Mouse (Mus musculus): Measurements from ENCODE around the gene Bcam. TPM values are rescaled to one million over a fixed set of nuclear protein-coding genes. Genes with fewer than 3 reads are reported as not detected.

Bcam gene
- polyA plus RNA-seq, 1 experiment: 237 TPM

DNA sequence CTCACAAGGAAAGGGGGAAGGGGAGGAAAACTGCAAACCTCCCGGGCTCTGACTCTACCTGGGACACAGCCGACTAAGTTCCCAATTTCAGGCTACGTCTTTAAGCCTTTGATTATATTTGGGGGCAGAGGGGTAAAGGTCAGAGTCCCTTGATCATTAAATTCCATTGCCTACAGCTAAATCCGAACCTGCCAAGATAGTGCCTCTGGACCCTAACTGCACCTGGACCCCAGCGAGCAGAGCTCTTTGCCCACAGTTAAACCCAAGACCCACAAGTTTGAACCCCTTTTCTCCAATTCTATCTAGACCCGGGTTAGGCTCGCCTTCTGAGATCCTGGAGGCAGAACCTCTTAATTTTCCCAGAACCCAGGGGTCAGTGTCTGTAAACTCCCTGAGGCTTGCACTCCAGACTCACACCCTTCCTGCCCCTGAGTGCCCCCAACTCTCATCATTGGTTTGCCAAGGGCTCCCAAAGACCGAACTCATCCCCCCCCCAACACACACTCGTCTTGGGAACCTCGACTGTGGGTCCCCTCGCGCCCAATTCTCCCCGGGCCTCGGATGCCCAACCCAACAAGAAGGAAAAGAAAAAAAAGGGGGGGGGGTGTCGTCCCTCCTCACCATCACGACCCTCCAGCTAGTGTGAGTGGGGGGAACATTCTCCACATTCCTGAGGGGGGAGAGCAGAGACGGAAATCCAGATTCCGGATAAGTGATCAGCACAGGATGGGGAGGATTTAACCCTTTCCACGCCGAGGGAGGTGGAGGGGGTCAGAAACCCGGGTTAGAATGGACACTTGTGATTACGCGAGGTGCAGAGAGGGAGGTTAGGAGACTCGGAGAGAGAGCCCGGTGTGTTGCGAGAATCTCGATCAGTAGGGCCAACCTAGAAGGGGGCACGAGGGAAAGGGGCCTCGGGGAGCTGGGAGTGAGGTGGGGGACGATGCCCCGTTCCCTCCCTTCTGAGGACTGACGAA is 22.3 kb downstream of the Bcam start:
- Histone ChIP-seq H3K27me3 (replicated peaks; ENCODE audit: control insufficient read depth, insufficient read depth, low read length) (no peaks in the 10 kb centered on the region), H3K36me3 (ENCODE audit: control insufficient read depth, insufficient read depth, low read length) (no peaks in the 10 kb centered on the region), H3K27ac (ENCODE audit: insufficient read depth, low read depth, low read length) (peak overlapping the region; percentile 65), H3K4me3 (ENCODE audit: insufficient read depth, low read depth, low read length) (peak overlapping the region; percentile 84), H3K4me1 (ENCODE audit: control insufficient read depth, insufficient read depth, low read length) (peaks cover 8% of the 10 kb centered on the region; the same call in 1 of the 2 replicates)
- no peak for TF ChIP-seq CTCF (conservative IDR thresholded peaks at IDR 0.05; ENCODE audit: insufficient read depth, insufficient read length, low read depth, low read length)
- DNase-seq: peak; percentile 43
- 1% methylated on average over 32 of the region's 32 CpGs for WGBS

DNA sequence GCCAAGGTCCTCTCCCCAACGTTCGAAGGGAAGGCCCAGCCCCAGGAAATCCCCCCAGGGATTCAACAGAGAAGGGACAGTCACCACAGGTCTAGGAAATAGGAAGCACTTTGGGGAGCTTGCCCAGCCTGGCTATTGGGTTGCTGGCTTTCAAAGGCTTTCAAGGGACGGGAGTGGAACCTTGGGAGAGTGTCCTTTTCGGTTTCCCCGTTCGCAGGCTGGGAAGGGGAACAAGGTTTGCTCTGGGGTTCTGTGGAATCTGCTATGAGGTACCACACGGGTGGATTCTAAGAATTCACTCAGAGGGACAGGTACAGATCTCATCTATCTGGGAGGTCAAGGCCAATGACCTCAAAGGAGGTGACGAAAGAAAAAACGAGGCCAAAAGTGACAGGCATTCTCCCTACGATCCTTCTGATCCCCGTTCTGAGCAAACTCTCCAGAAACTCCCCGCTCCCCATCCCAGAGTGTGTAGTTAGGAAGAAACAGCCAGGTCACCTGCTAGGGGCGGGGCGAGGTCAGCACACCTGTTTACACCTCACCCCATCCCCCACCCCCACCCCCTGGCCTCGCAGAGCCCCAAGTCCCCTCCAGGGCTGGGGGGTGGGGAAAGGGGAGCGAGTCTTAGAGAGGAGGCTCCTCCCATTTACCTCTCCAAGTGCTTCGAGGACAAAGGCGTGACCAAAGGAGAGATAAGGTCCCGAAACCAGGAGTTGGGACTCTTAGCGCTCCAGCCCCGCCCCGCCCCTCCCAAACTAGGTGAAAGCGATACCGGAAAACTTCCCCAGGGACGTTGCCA is 23.2 kb downstream of the Bcam start:
- DNase-seq: peak; percentile 70
- H3K27ac ChIP-seq (ENCODE audit: insufficient read depth, low read depth, low read length): peak overlapping the region; percentile 89
- no peaks in the 10 kb centered on the region for H3K36me3 ChIP-seq (ENCODE audit: control insufficient read depth, insufficient read depth, low read length)
- WGBS: 15% methylated on average over 25 of the region's 25 CpGs
- H3K4me1 ChIP-seq (ENCODE audit: control insufficient read depth, insufficient read depth, low read length): peaks cover 8% of the 10 kb centered on the region; the same call in 1 of the 2 replicates
- H3K4me3 ChIP-seq (ENCODE audit: insufficient read depth, low read depth, low read length): peak overlapping the region; percentile 84
- TF ChIP-seq POLR2A (IDR thresholded peaks at IDR 0.05; ENCODE audit: low read depth, low read length): no peak
- no peak for TF ChIP-seq CTCF (conservative IDR thresholded peaks at IDR 0.05; ENCODE audit: insufficient read depth, insufficient read length, low read depth, low read length)
- H3K27me3 ChIP-seq (replicated peaks; ENCODE audit: control insufficient read depth, insufficient read depth, low read length): no peaks in the 10 kb centered on the region

DNA sequence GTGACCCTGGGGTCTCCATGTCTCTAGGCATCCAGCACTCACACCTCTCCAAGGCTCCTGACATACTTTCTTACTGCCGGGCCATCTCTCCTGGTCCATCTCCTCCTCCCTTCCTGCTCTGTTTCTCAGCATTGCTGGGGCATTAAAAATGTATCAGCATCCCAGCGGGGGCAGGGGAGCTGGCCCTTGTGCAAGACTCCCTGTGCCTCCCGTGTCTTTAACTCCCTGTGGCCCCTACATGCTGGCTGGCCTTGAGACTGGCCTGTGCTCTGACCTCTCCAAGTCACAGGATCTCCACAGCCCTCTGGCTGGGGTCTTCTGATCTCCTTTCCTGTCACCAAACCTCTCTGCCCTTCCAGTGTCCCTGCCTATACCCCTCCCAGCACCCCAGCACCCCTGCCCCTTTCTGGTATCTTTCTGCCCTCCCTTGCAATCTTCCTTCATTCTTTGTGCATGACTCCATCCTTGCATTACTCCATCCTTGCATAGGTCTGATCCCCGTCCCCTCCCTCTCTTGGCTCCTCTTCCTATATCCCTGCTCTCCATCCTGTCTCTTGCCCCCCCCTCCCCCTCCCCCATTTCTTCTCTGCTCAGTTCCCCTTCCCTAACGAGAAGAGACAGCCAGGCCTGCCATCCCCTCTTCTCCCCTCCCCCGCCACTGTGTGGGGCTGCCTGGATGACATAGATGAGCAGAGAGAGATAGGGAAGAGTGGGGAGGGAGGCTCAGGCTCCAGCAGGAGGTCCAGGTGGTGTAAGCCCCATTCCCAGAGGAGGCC is 24.2 kb downstream of the Bcam start:
- Histone ChIP-seq H3K4me3 (ENCODE audit: insufficient read depth, low read depth, low read length) (no peak overlapping the region), H3K36me3 (ENCODE audit: control insufficient read depth, insufficient read depth, low read length) (no peaks in the 10 kb centered on the region), H3K4me1 (ENCODE audit: control insufficient read depth, insufficient read depth, low read length) (peaks cover 8% of the 10 kb centered on the region; the same call in 1 of the 2 replicates), H3K27ac (ENCODE audit: insufficient read depth, low read depth, low read length) (peak overlapping the region; percentile 89), H3K27me3 (replicated peaks; ENCODE audit: control insufficient read depth, insufficient read depth, low read length) (no peaks in the 10 kb centered on the region)
- no peak for DNase-seq
- 51% methylated on average over 6 of the region's 6 CpGs for WGBS
- TF ChIP-seq CTCF (conservative IDR thresholded peaks at IDR 0.05; ENCODE audit: insufficient read depth, insufficient read length, low read depth, low read length): no peak
- no peak for TF ChIP-seq POLR2A (IDR thresholded peaks at IDR 0.05; ENCODE audit: low read depth, low read length)

DNA sequence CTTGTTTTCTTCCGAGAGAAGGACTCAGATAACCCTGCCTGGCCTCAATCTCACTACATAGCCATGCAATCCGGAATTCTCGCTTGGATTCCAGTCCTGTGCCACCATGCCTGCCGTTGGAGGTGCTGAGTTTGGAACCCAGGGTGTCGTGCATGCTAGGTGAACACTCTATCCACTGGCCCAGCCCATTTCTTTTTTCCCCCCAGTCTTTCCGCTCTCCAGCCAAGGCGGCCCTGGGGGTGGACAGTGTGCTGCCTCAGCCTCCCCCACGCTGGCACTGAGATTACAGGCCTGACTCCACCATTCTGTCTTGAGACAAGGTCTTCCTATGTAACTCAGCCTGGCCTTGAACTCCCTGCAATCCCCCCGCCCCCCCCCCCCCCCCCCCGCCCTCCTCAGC is 24.8 kb downstream of the Bcam start:
- H3K27ac ChIP-seq (ENCODE audit: insufficient read depth, low read depth, low read length): no peak overlapping the region
- no peaks in the 10 kb centered on the region for H3K36me3 ChIP-seq (ENCODE audit: control insufficient read depth, insufficient read depth, low read length)
- H3K27me3 ChIP-seq (replicated peaks; ENCODE audit: control insufficient read depth, insufficient read depth, low read length): no peaks in the 10 kb centered on the region
- TF ChIP-seq POLR2A (IDR thresholded peaks at IDR 0.05; ENCODE audit: low read depth, low read length): no peak
- no peak for TF ChIP-seq CTCF (conservative IDR thresholded peaks at IDR 0.05; ENCODE audit: insufficient read depth, insufficient read length, low read depth, low read length)
- H3K4me3 ChIP-seq (ENCODE audit: insufficient read depth, low read depth, low read length): no peak overlapping the region
- peaks cover 8% of the 10 kb centered on the region; the same call in 1 of the 2 replicates for H3K4me1 ChIP-seq (ENCODE audit: control insufficient read depth, insufficient read depth, low read length)
- WGBS: 75% methylated on average over 8 of the region's 10 CpGs
- no peak for DNase-seq

DNA sequence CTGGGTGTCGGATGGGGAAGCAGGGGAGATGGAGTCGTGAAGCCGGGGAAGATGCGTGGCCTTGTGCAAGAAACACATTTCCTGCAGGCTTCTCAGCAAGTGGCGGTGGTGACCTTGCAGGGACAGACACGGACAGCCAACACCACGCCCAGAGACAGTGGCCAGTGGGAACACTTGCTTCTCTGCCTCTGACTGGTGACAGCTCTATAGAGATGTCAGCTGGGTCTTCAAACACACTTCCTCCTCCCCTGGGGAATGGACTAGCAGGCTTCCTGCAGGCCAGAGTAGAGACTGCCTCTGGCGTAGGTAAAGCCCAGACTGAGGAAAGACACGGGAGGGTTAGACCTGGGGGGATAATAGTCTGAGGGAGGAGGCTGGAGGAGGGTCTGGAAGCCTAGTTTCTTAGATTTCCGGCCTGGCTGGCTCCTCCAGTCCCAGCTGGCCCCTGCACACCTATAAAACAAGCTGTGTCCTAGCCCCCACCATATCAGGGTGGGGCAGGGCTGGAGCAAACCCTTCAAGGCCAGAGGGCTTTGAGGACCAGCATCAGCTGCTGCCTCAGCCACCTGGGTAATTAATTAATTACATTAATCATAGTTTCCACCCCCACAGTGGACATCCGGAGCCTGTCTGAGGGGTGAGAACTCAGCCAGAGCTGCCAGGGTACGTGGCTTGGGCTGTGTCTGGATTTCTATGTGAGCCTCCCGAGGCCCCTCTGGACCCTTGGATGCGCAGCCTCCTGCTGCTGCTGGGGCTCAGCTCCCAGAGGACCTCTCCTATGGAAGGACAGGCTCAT is 26.0 kb downstream of the Bcam start:
- Histone ChIP-seq H3K27ac (ENCODE audit: insufficient read depth, low read depth, low read length) (peak overlapping the region; percentile 68), H3K27me3 (replicated peaks; ENCODE audit: control insufficient read depth, insufficient read depth, low read length) (no peaks in the 10 kb centered on the region), H3K4me3 (ENCODE audit: insufficient read depth, low read depth, low read length) (no peak overlapping the region), H3K4me1 (ENCODE audit: control insufficient read depth, insufficient read depth, low read length) (peaks cover 5% of the 10 kb centered on the region; the same call in 1 of the 2 replicates), H3K36me3 (ENCODE audit: control insufficient read depth, insufficient read depth, low read length) (no peaks in the 10 kb centered on the region)
- DNase-seq: peak; percentile 87
- TF ChIP-seq POLR2A (IDR thresholded peaks at IDR 0.05; ENCODE audit: low read depth, low read length): no peak
- TF ChIP-seq CTCF (conservative IDR thresholded peaks at IDR 0.05; ENCODE audit: insufficient read depth, insufficient read length, low read depth, low read length): no peak
- 39% methylated on average over 14 of the region's 14 CpGs for WGBS

DNA sequence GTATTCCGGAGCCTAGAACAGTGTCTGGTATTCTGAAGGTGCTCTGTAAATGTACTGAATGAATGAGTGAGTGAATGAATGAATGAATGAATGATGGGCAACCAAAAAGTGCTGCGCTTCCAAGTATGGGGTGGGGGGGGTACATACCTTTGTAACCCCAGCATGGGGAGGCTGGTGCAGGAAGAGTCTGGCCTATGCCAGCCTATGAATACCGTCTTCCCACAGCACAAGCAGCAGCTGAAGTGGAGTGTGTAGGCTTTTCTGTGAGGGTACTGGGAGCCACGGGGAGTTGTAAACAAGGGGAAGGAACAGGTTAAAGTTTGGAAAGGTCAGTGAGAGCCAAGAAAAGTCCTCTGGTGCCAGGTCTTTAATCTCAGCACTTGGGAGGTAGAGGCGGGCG is 27.0 kb downstream of the Bcam start:
- no peak overlapping the region for H3K4me3 ChIP-seq (ENCODE audit: insufficient read depth, low read depth, low read length)
- H3K4me1 ChIP-seq (ENCODE audit: control insufficient read depth, insufficient read depth, low read length): peaks cover 5% of the 10 kb centered on the region; the same call in 1 of the 2 replicates
- no peaks in the 10 kb centered on the region for H3K27me3 ChIP-seq (replicated peaks; ENCODE audit: control insufficient read depth, insufficient read depth, low read length)
- H3K36me3 ChIP-seq (ENCODE audit: control insufficient read depth, insufficient read depth, low read length): no peaks in the 10 kb centered on the region
- no peak for TF ChIP-seq CTCF (conservative IDR thresholded peaks at IDR 0.05; ENCODE audit: insufficient read depth, insufficient read length, low read depth, low read length)
- TF ChIP-seq POLR2A (IDR thresholded peaks at IDR 0.05; ENCODE audit: low read depth, low read length): no peak
- no peak for DNase-seq
- H3K27ac ChIP-seq (ENCODE audit: insufficient read depth, low read depth, low read length): no peak overlapping the region
- WGBS: 67% methylated on average over 6 of the region's 6 CpGs
